Mouse (Mus musculus) forebrain, embryonic 15.5 days (tissue): Measurements from ENCODE around the gene Tmx2. TPM values are rescaled to one million over a fixed set of nuclear protein-coding genes. Genes with fewer than 3 reads are reported as not detected.
"Not testable (repeated sequence)": the region's sequence is repeated elsewhere in the genome, so short reads cannot be mapped to it uniquely, and the experiment has no call there.

ENCODE experiments used
- ATAC-seq: fragments of 200-750 bp; cut with Nextera tagmentation; replicated peaks from 2 replicates; pipeline ENCODE4 v1.8.0; 2017; ENCODE audit warnings: mild to moderate bottlenecking, moderate TSS enrichment, moderate library complexity
- H3K27ac ChIP-seq: fragments of 300-500 bp; sonication (generic); replicated peaks from 2 replicates; pipeline ENCODE4 v1.5.1; 2015; ENCODE audit warnings: mild to moderate bottlenecking, inconsistent platforms
- H3K27me3 ChIP-seq: fragments of 300-500 bp; sonication (generic); 2 replicates; pipeline ENCODE4 v1.6.1; 2015; ENCODE audit warnings: inconsistent platforms
- H3K36me3 ChIP-seq: fragments of 300-500 bp; sonication (generic); 2 replicates; pipeline ENCODE4 v1.6.1; 2015; ENCODE audit warnings: mild to moderate bottlenecking, inconsistent platforms
- H3K4me1 ChIP-seq: fragments of 300-500 bp; sonication (generic); 2 replicates; pipeline ENCODE4 v1.6.1; 2015; ENCODE audit warnings: inconsistent platforms
- H3K4me2 ChIP-seq: fragments of 300-500 bp; sonication (generic); replicated peaks from 2 replicates; pipeline ENCODE4 v1.6.1; 2015; ENCODE audit warnings: mild to moderate bottlenecking, inconsistent platforms
- H3K4me3 ChIP-seq: fragments of 300-500 bp; sonication (generic); 2 replicates; pipeline ENCODE4 v1.5.1; 2015; ENCODE audit warnings: mild to moderate bottlenecking, inconsistent platforms
- H3K9ac ChIP-seq: fragments of 300-500 bp; sonication (generic); replicated peaks from 2 replicates; pipeline ENCODE4 v1.6.1; 2015; ENCODE audit warnings: mild to moderate bottlenecking, inconsistent platforms
- H3K9me3 ChIP-seq: fragments of 300-500 bp; sonication (generic); 2 replicates; pipeline ENCODE4 v1.6.1; 2016; ENCODE audit warnings: inconsistent platforms
- WGBS: fragments of 180-500 bp; shearing (Covaris S2); methylation state at CpG from one replicate; pipeline ENCODE4 v1.1.7; 2015; ENCODE audit warnings: mixed read lengths; 5-methylcytosine and 5-hydroxymethylcytosine counted together
- polyA plus RNA-seq: library from polyadenylated mRNA; unstranded; fragments of >200 nt; fragmentation: Nextera tagmentation; extraction: Ambion mirVana; gene quantifications from 2 replicates; pipeline ENCODE4 v1.2.1, GENCODE M21; 2015

Tmx2 gene
- 198 and 209 TPM in 2 replicates for polyA plus RNA-seq

- H3K36me3 ChIP-seq: peaks cover 27% of the 10 kb centered on the region
- 20% methylated on average over 8 of the region's 8 CpGs for WGBS
- no peaks in the 10 kb centered on the region for H3K9me3 ChIP-seq
- ATAC-seq: no peak
- peak within 1 kb of the TSS; percentile 56 for H3K4me2 ChIP-seq
- H3K9ac ChIP-seq: peak within 1 kb of the TSS; percentile 76
- H3K27me3 ChIP-seq: no peaks in the 10 kb centered on the region
- peak within 1 kb of the TSS; percentile 65 for H3K27ac ChIP-seq
- H3K4me1 ChIP-seq: peaks cover 25% of the 10 kb centered on the region
- peak within 1 kb of the TSS; percentile 82 for H3K4me3 ChIP-seq
Observed at GRCm38 (mm10) chr2:84679016-84679415, at the start of gene Tmx2. TSS of gene Tmx2 (minus strand) at chr2:84679140.

GRCm38 (mm10) chr2:84728191-84728590 lies 49.3 kb upstream of the Tmx2 start:
- Histone ChIP-seq H3K36me3 (peaks cover 20% of the 10 kb centered on the region), H3K4me1 (peaks cover 31% of the 10 kb centered on the region)
- 87% methylated on average over 5 of the region's 5 CpGs for WGBS
- H3K4me2 ChIP-seq, ATAC-seq, H3K9me3 ChIP-seq, H3K27me3 ChIP-seq, H3K27ac ChIP-seq, H3K9ac ChIP-seq, H3K4me3 ChIP-seq: not testable (repeated sequence)

GRCm38 (mm10) chr2:84727172-84727858 lies 48.4 kb upstream of the Tmx2 start, which contains the start of gene Clp1:
TSS of gene Clp1 (minus strand) at chr2:84727350.
- peak within 1 kb of the TSS; percentile 59 for H3K9ac ChIP-seq
- under 1% methylated on average over 39 of the region's 39 CpGs for WGBS
- H3K9me3 ChIP-seq: no peaks in the 10 kb centered on the region
- no peaks in the 10 kb centered on the region for H3K27me3 ChIP-seq
- peak; percentile 97 for ATAC-seq
- peak within 1 kb of the TSS; percentile 73 for H3K4me2 ChIP-seq
- peaks cover 23% of the 10 kb centered on the region for H3K36me3 ChIP-seq
- H3K4me3 ChIP-seq: peak within 1 kb of the TSS; percentile 67
- H3K27ac ChIP-seq: peak within 1 kb of the TSS; percentile 89
- H3K4me1 ChIP-seq: peaks cover 31% of the 10 kb centered on the region

- H3K9ac ChIP-seq: peak overlapping the region; percentile 59
- WGBS: 4% methylated on average over 9 of the region's 9 CpGs
- no peaks in the 10 kb centered on the region for H3K9me3 ChIP-seq
- H3K4me3 ChIP-seq: peak overlapping the region; percentile 67
- ATAC-seq: peak; percentile 21
- H3K36me3 ChIP-seq: peaks cover 29% of the 10 kb centered on the region
- no peaks in the 10 kb centered on the region for H3K27me3 ChIP-seq
- H3K4me2 ChIP-seq: peak overlapping the region; percentile 73
- peaks cover 31% of the 10 kb centered on the region for H3K4me1 ChIP-seq
- peak overlapping the region; percentile 89; the same call in 1 of the 2 replicates for H3K27ac ChIP-seq
Observed at GRCm38 (mm10) chr2:84726716-84727115, 47.8 kb upstream of the Tmx2 start.

DNA sequence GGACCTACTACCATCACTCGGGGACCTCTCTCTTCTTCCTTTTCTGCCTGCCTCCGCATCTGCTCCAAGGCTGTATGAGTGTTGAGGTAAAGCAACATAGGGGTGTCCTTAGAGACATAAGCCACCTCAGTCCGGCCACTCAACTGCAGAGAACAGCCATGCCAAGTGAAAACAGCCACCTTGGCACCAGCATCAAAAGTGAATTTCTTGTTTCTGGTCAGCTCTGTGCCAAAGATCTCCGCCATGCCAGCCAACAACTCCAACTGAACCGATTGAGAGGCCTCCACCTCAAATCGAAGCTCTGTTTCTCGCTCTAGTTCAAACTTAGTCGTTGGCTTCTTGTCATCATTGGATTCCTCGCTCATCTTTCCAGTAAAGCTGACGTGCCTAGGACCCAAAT lies 46.8 kb upstream of the Tmx2 start:
- H3K9ac ChIP-seq: no peak overlapping the region
- peaks cover 31% of the 10 kb centered on the region for H3K4me1 ChIP-seq
- H3K27ac ChIP-seq: no peak overlapping the region
- no peaks in the 10 kb centered on the region for H3K27me3 ChIP-seq
- H3K9me3 ChIP-seq: no peaks in the 10 kb centered on the region
- H3K4me3 ChIP-seq: no peak overlapping the region; the same call in 1 of the 2 replicates
- no peak overlapping the region for H3K4me2 ChIP-seq
- peaks cover 34% of the 10 kb centered on the region for H3K36me3 ChIP-seq
- WGBS: 93% methylated on average over 10 of the region's 10 CpGs
- no peak for ATAC-seq

GRCm38 (mm10) chr2:84723856-84724255 lies 44.9 kb upstream of the Tmx2 start:
- Histone ChIP-seq H3K9me3 (no peaks in the 10 kb centered on the region), H3K4me3 (no peak overlapping the region), H3K27me3 (no peaks in the 10 kb centered on the region), H3K4me1 (peaks cover 31% of the 10 kb centered on the region), H3K4me2 (no peak overlapping the region), H3K9ac (no peak overlapping the region), H3K36me3 (peaks cover 34% of the 10 kb centered on the region), H3K27ac (no peak overlapping the region)
- ATAC-seq: no peak
- 93% methylated on average over 14 of the region's 14 CpGs for WGBS

GRCm38 (mm10) chr2:84721182-84721581 lies 42.2 kb upstream of the Tmx2 start:
- Histone ChIP-seq H3K27ac (no peak overlapping the region), H3K9ac (no peak overlapping the region), H3K27me3 (no peaks in the 10 kb centered on the region), H3K36me3 (peaks cover 34% of the 10 kb centered on the region), H3K4me1 (peaks cover 24% of the 10 kb centered on the region), H3K9me3 (no peaks in the 10 kb centered on the region), H3K4me2 (no peak overlapping the region), H3K4me3 (no peak overlapping the region)
- 87% methylated on average over 3 of the region's 3 CpGs for WGBS
- ATAC-seq: no peak

- Histone ChIP-seq H3K36me3 (peaks cover 34% of the 10 kb centered on the region), H3K9me3 (no peaks in the 10 kb centered on the region)
- WGBS: 95% methylated on average over 2 of the region's 2 CpGs
Observed at GRCm38 (mm10) chr2:84720718-84721117, 41.8 kb upstream of the Tmx2 start.

GRCm38 (mm10) chr2:84717357-84717756 lies 38.4 kb upstream of the Tmx2 start:
- Histone ChIP-seq H3K4me2 (no peak overlapping the region), H3K9ac (no peak overlapping the region), H3K9me3 (no peaks in the 10 kb centered on the region), H3K4me1 (peaks cover 22% of the 10 kb centered on the region), H3K36me3 (peaks cover 11% of the 10 kb centered on the region), H3K27ac (no peak overlapping the region), H3K4me3 (no peak overlapping the region), H3K27me3 (no peaks in the 10 kb centered on the region)
- 91% methylated on average over 4 of the region's 4 CpGs for WGBS
- ATAC-seq: no peak

More at GRCm38 (mm10) chr2:84720718-84721117, 41.8 kb upstream of the Tmx2 start:
- no peak overlapping the region for H3K9ac ChIP-seq
- H3K4me1 ChIP-seq: peaks cover 21% of the 10 kb centered on the region
- H3K4me2 ChIP-seq: no peak overlapping the region
- H3K27ac ChIP-seq: no peak overlapping the region
- H3K27me3 ChIP-seq: no peaks in the 10 kb centered on the region
- no peak overlapping the region for H3K4me3 ChIP-seq
- ATAC-seq: no peak

- H3K27me3 ChIP-seq: no peaks in the 10 kb centered on the region
- H3K4me2 ChIP-seq: peak overlapping the region; percentile 58
- peak overlapping the region; percentile 94 for H3K27ac ChIP-seq
- H3K9ac ChIP-seq: peak overlapping the region; percentile 51
- no peak for ATAC-seq
- peak overlapping the region; percentile 83 for H3K4me3 ChIP-seq
- H3K9me3 ChIP-seq: no peaks in the 10 kb centered on the region
- peaks cover 27% of the 10 kb centered on the region for H3K4me1 ChIP-seq
- WGBS: 36% methylated on average over 9 of the region's 9 CpGs
- peaks cover 4% of the 10 kb centered on the region for H3K36me3 ChIP-seq
Observed at GRCm38 (mm10) chr2:84716423-84717355, 37.7 kb upstream of the Tmx2 start.

GRCm38 (mm10) chr2:84715562-84716361 lies 36.8 kb upstream of the Tmx2 start:
- ATAC-seq: peak; percentile 96
- Histone ChIP-seq H3K9me3 (no peaks in the 10 kb centered on the region), H3K4me1 (peaks cover 27% of the 10 kb centered on the region), H3K4me3 (peak overlapping the region; percentile 83), H3K36me3 (peaks cover 4% of the 10 kb centered on the region), H3K4me2 (peak overlapping the region; percentile 58), H3K27me3 (no peaks in the 10 kb centered on the region), H3K9ac (peak overlapping the region; percentile 51), H3K27ac (peak overlapping the region; percentile 94)
- under 1% methylated on average over 33 of the region's 33 CpGs for WGBS
